Mouse (Mus musculus) telencephalon, adult 2 months (tissue): ENCODE data around the gene Olfr9.
"Not testable (repeated sequence)": the region's sequence is repeated elsewhere in the genome, so short reads cannot be mapped to it uniquely, and the experiment has no call there.

Source experiments
- DNase-seq: peaks from one replicate; pipeline ENCODE4 v3.0.0-alpha.2; 2011; ENCODE audit warnings: low read depth, low spot score

The Olfr9 gene

GRCm38 (mm10) chr10:129004032-129004920, 15.0 kb downstream of the Olfr9 start:
- no peak for DNase-seq

GRCm38 (mm10) chr10:129010288-129010841, 21.1 kb downstream of the Olfr9 start, which contains the start of gene Olfr763:
TSS of gene Olfr763 (plus strand) at chr10:129010791.
- DNase-seq, result no peak

GRCm38 (mm10) chr10:129011511-129011910, 22.3 kb downstream of the Olfr9 start:
- not testable (repeated sequence) for DNase-seq

- DNase-seq, result no peak
Measured at GRCm38 (mm10) chr10:129014477-129014876, 25.2 kb downstream of the Olfr9 start.

- DNase-seq, result no peak
Measured at GRCm38 (mm10) chr10:129023319-129023718, 34.1 kb downstream of the Olfr9 start.

GRCm38 (mm10) chr10:129026018-129026662, 36.9 kb downstream of the Olfr9 start:
- DNase-seq, result no peak

GRCm38 (mm10) chr10:129028343-129028742, 39.1 kb downstream of the Olfr9 start:
- DNase-seq, result no peak

- no peak for DNase-seq
Measured at GRCm38 (mm10) chr10:129039796-129040195, 50.6 kb downstream of the Olfr9 start, which contains the start of gene Olfr764-ps1. TSS of gene Olfr764-ps1 (minus strand) at chr10:129039896.
